Mouse (Mus musculus): Measurements from ENCODE around the gene Atf7.

Gene Atf7

GRCm38 (mm10) chr15:102625687-102626055 lies 407 bp upstream of the Atf7 start:
- Histone ChIP-seq H3K4me1 (replicated peaks; ENCODE audit: low read depth, low read length) (peaks cover 25% of the 10 kb centered on the region), H3K9me3 (ENCODE audit: low read length) (no peaks in the 10 kb centered on the region), H3K27me3 (ENCODE audit: insufficient read depth, low read length) (no peaks in the 10 kb centered on the region), H3K4me3 (replicated peaks; ENCODE audit: low read length) (peak overlapping the region; percentile 88), H3K36me3 (ENCODE audit: insufficient read depth, low read length) (0 out of 2 replicates have a peak, but pooled peaks cover 2% of the 10 kb centered on the region)
- TF ChIP-seq CTCF (conservative IDR thresholded peaks at IDR 0.05; ENCODE audit: low read length) = no peak

DNA sequence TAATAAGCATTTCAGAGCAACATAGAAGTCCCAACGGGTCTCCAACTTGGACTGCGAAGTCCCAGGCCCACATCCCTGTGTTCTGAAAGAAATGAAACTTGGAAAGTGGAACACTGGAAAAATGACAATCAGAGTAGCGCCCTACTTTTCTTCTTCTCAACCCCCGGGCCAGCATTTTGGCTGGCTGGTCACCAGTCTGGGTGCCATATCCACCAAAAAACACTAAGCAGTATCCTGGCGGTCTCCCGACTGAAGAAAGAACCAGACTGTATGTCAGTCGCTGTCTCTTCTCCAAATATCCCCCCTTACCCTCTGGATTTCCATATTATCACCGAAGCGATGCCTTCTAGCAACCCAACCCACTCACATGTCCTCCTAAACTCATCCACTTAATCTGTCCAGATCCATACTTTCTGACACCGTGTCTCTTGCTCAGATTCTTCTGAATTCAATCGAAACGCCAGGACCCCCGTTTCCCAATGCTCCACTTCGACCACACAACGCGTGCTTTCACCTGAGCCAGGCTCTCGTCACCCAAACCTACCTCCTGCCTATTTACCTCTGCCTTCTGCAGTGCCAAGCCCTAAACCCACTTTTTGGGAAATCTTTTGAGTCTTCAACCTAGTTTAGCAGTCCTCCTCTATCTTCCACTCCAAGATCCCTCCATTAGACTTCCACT lies 834 bp downstream of the Atf7 start:
- Histone ChIP-seq H3K27me3 (ENCODE audit: insufficient read depth, low read length) (no peaks in the 10 kb centered on the region), H3K4me1 (replicated peaks; ENCODE audit: low read depth, low read length) (peaks cover 35% of the 10 kb centered on the region)

DNA sequence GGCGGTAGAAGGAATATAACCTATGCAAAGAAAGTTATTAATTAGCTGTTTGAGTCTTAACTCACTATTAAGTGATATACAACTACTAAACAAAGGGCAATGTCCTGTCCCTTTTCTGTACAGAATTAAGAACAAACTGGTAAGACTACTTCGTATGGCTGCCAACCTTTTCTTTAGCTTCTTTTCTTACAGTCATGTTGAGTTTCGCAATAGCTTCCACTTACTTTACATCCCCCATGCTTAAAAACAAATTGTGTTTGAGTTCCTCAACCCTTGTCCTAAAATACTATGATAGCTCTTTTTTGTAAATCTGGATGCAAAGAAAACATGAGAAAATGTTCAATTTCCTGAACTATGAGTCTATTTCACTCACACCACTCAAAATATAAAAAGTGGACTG lies 2.1 kb downstream of the Atf7 start:
- Histone ChIP-seq H3K36me3 (ENCODE audit: insufficient read depth, low read length) (peaks cover 9% of the 10 kb centered on the region; the same call in 1 of the 2 replicates), H3K4me1 (replicated peaks; ENCODE audit: low read depth, low read length) (peaks cover 40% of the 10 kb centered on the region), H3K9me3 (ENCODE audit: low read length) (no peaks in the 10 kb centered on the region), H3K27me3 (ENCODE audit: insufficient read depth, low read length) (no peaks in the 10 kb centered on the region), H3K4me3 (replicated peaks; ENCODE audit: low read length) (no peak overlapping the region)
- TF ChIP-seq CTCF (conservative IDR thresholded peaks at IDR 0.05; ENCODE audit: low read length) (no peak), POU5F1 (IDR thresholded peaks at IDR 0.05; ENCODE audit: borderline replicate concordance, low read length) (no peak), NANOG (IDR thresholded peaks at IDR 0.05; ENCODE audit: borderline replicate concordance, low read length) (no peak)

More for the DNA sequence above, 834 bp downstream of the Atf7 start:
- no peak for TF ChIP-seq NANOG (IDR thresholded peaks at IDR 0.05; ENCODE audit: borderline replicate concordance, low read length)
- no peak for TF ChIP-seq CTCF (conservative IDR thresholded peaks at IDR 0.05; ENCODE audit: low read length)
- TF ChIP-seq POU5F1 (IDR thresholded peaks at IDR 0.05; ENCODE audit: borderline replicate concordance, low read length) = no peak
- H3K9me3 ChIP-seq (ENCODE audit: low read length) = no peaks in the 10 kb centered on the region
- peak overlapping the region; percentile 88 for H3K4me3 ChIP-seq (replicated peaks; ENCODE audit: low read length)
- peaks cover 9% of the 10 kb centered on the region; the same call in 1 of the 2 replicates for H3K36me3 ChIP-seq (ENCODE audit: insufficient read depth, low read length)

DNA sequence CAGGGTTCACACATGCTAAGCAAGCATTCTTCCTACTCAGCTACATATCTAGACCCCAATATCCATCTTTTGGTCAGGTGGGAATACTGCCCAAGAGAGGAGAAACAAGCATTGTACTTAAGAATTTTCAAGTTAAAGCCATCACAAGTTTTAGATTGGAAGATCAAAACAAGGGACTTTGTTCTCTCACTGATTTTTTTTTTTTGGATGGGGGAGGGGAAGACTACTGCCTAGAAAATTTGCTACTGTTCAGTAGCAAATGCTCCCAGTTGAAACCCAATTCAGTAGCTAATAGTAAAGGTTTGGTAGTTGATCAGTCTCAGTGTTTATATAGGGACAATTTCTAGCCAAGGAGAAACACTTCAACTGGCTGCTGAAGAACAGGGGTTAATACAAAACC lies 2.7 kb downstream of the Atf7 start:
- no peak for TF ChIP-seq POU5F1 (IDR thresholded peaks at IDR 0.05; ENCODE audit: borderline replicate concordance, low read length)
- TF ChIP-seq CTCF (conservative IDR thresholded peaks at IDR 0.05; ENCODE audit: low read length) = no peak
- TF ChIP-seq NANOG (IDR thresholded peaks at IDR 0.05; ENCODE audit: borderline replicate concordance, low read length) = no peak
- Histone ChIP-seq H3K36me3 (ENCODE audit: insufficient read depth, low read length) (peaks cover 9% of the 10 kb centered on the region; the same call in 1 of the 2 replicates), H3K4me3 (replicated peaks; ENCODE audit: low read length) (no peak overlapping the region), H3K4me1 (replicated peaks; ENCODE audit: low read depth, low read length) (peaks cover 40% of the 10 kb centered on the region), H3K9me3 (ENCODE audit: low read length) (no peaks in the 10 kb centered on the region), H3K27me3 (ENCODE audit: insufficient read depth, low read length) (no peaks in the 10 kb centered on the region)

- Histone ChIP-seq H3K4me1 (replicated peaks; ENCODE audit: low read depth, low read length) (peaks cover 30% of the 10 kb centered on the region), H3K27me3 (ENCODE audit: insufficient read depth, low read length) (no peaks in the 10 kb centered on the region), H3K36me3 (ENCODE audit: insufficient read depth, low read length) (peaks cover 9% of the 10 kb centered on the region; the same call in 1 of the 2 replicates), H3K4me3 (replicated peaks; ENCODE audit: low read length) (no peak overlapping the region), H3K9me3 (ENCODE audit: low read length) (no peaks in the 10 kb centered on the region)
- TF ChIP-seq NANOG (IDR thresholded peaks at IDR 0.05; ENCODE audit: borderline replicate concordance, low read length) (no peak), POU5F1 (IDR thresholded peaks at IDR 0.05; ENCODE audit: borderline replicate concordance, low read length) (no peak), CTCF (conservative IDR thresholded peaks at IDR 0.05; ENCODE audit: low read length) (no peak)
Measured at GRCm38 (mm10) chr15:102620765-102621164, 4.5 kb downstream of the Atf7 start.

DNA sequence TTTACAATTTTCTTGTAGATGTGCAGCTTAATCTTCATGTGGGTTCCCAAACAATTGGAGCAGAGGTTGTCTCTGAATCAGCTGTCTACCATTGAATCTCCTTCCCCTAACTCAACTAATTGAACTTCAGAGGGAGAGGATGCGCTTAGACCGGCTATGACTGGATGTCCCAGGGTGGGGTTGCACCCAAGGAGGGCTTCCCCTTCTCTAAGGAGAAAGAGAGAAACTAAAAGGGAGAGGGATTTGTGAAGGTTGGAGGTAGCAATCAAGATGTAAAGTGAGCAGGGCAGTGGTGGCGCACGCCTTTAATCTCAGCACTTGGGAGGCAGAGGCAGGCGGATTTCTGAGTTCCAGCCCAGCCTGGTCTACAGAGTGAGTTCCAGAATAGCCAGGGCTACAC lies 5.8 kb downstream of the Atf7 start:
- no peaks in the 10 kb centered on the region for H3K9me3 ChIP-seq (ENCODE audit: low read length)
- H3K36me3 ChIP-seq (ENCODE audit: insufficient read depth, low read length) = peaks cover 9% of the 10 kb centered on the region; the same call in 1 of the 2 replicates
- no peak for TF ChIP-seq CTCF (conservative IDR thresholded peaks at IDR 0.05; ENCODE audit: low read length)
- no peak for TF ChIP-seq NANOG (IDR thresholded peaks at IDR 0.05; ENCODE audit: borderline replicate concordance, low read length)
- no peak for TF ChIP-seq POU5F1 (IDR thresholded peaks at IDR 0.05; ENCODE audit: borderline replicate concordance, low read length)
- peaks cover 29% of the 10 kb centered on the region for H3K4me1 ChIP-seq (replicated peaks; ENCODE audit: low read depth, low read length)
- H3K4me3 ChIP-seq (replicated peaks; ENCODE audit: low read length) = no peak overlapping the region
- H3K27me3 ChIP-seq (ENCODE audit: insufficient read depth, low read length) = no peaks in the 10 kb centered on the region

DNA sequence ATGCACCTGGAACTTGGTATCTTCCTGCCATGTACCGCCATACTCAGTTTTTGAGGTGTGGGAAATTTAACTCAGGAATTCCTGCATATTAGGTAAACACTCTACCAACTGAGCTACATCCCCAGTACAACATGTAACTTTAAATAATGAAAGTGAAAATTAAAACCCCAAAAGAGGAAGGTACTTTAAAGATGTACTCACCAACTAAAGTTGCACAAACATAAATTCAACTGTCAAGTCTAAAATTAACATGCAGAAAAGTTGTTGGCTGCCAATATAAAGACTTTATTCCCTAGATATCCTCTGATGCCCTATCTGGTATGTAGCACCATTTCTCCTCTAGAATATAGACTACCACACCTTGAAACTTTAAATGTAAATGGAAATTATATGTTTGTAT lies 7.6 kb downstream of the Atf7 start:
- Histone ChIP-seq H3K4me1 (replicated peaks; ENCODE audit: low read depth, low read length) (peaks cover 16% of the 10 kb centered on the region), H3K36me3 (ENCODE audit: insufficient read depth, low read length) (peaks cover 9% of the 10 kb centered on the region; the same call in 1 of the 2 replicates), H3K27me3 (ENCODE audit: insufficient read depth, low read length) (no peaks in the 10 kb centered on the region), H3K9me3 (ENCODE audit: low read length) (no peaks in the 10 kb centered on the region), H3K4me3 (replicated peaks; ENCODE audit: low read length) (no peak overlapping the region)
- no peak for TF ChIP-seq NANOG (IDR thresholded peaks at IDR 0.05; ENCODE audit: borderline replicate concordance, low read length)
- TF ChIP-seq POU5F1 (IDR thresholded peaks at IDR 0.05; ENCODE audit: borderline replicate concordance, low read length) = no peak
- no peak for TF ChIP-seq CTCF (conservative IDR thresholded peaks at IDR 0.05; ENCODE audit: low read length)

DNA sequence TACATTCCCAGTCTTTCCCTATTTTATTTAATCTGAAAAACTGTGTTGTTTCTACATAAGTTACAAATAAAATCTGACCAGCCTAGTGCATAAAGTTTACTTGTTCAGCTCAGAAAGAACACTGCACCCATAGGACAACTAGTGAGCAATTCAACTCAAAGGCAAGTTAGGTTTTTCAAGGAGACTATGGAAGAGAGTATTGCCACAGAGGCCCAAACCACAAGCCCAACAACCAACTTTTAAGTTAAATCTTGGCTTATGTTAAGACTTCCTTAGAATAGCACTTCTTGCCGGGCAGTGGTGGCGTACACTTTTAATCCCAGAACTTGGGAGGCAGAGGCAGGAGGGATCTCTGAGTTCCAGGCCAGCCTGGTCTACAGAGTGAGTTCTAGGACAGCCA lies 9.1 kb downstream of the Atf7 start:
- H3K4me3 ChIP-seq (replicated peaks; ENCODE audit: low read length) = no peak overlapping the region
- peaks cover 16% of the 10 kb centered on the region for H3K4me1 ChIP-seq (replicated peaks; ENCODE audit: low read depth, low read length)
- no peaks in the 10 kb centered on the region for H3K9me3 ChIP-seq (ENCODE audit: low read length)
- TF ChIP-seq NANOG (IDR thresholded peaks at IDR 0.05; ENCODE audit: borderline replicate concordance, low read length) (no peak), CTCF (conservative IDR thresholded peaks at IDR 0.05; ENCODE audit: low read length) (no peak)
- H3K27me3 ChIP-seq (ENCODE audit: insufficient read depth, low read length) = no peaks in the 10 kb centered on the region
- peaks cover 9% of the 10 kb centered on the region; the same call in 1 of the 2 replicates for H3K36me3 ChIP-seq (ENCODE audit: insufficient read depth, low read length)

GRCm38 (mm10) chr15:102614224-102614623 lies 11.0 kb downstream of the Atf7 start:
- Histone ChIP-seq H3K9me3 (ENCODE audit: low read length) (no peaks in the 10 kb centered on the region), H3K4me3 (replicated peaks; ENCODE audit: low read length) (no peak overlapping the region), H3K36me3 (ENCODE audit: insufficient read depth, low read length) (no peaks in the 10 kb centered on the region), H3K4me1 (replicated peaks; ENCODE audit: low read depth, low read length) (peaks cover 3% of the 10 kb centered on the region; the same call in 1 of the 2 replicates), H3K27me3 (ENCODE audit: insufficient read depth, low read length) (no peaks in the 10 kb centered on the region)
- TF ChIP-seq POU5F1 (IDR thresholded peaks at IDR 0.05; ENCODE audit: borderline replicate concordance, low read length) (no peak), NANOG (IDR thresholded peaks at IDR 0.05; ENCODE audit: borderline replicate concordance, low read length) (no peak), CTCF (conservative IDR thresholded peaks at IDR 0.05; ENCODE audit: low read length) (no peak)

Measured in E14TG2a.4 (cell line).